Mouse (Mus musculus) gonadal fat pad, adult 2 months (tissue): ENCODE data around the gene Pcbp1. TPM values are rescaled to one million over a fixed set of nuclear protein-coding genes. Genes with fewer than 3 reads are reported as not detected.

ENCODE experiments used
- DNase-seq: peaks from one replicate; pipeline ENCODE4 v3.0.0-alpha.2; 2012; ENCODE audit warnings: low read depth
- polyA plus RNA-seq: library from polyadenylated mRNA; depleted of rRNA; stranded (reverse); fragments of >200 nt; gene quantifications from 2 replicates; pipeline ENCODE4 v1.2.3, GENCODE M21; 2012

The Pcbp1 gene
- polyA plus RNA-seq, 1 experiment = 101 TPM

DNA sequence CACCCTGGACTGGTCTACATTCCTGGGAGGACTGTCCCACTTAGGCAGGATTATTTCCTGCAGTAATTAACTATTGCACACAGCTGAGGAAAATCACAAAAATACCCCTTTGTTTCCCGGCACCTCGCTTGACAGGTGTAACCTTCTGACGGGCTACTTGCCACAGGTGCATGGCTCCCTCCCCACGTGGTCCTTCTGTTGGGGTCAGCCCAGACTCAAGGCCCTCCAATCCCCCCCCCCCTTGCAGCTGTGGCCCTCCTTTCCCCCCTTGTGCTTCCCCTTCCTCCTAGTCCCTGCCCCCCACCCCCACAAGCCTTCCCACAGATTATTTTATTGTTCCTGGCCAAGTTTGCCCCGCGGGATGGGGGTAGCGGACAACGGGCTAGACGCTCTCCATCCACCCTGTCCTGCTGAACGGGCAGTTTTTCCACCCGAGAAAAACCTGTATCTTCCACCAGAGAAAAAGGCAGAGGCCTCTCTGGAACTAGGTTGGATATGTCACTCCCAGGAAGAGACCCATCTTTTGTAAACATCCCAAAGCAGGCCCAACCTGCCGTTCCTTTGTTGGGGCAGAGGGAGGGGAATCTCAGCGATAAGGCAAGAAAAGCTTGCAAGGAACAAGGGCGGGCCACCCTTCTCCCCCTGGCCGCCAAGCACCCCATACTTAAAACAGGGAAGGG, 2.2 kb downstream of the Pcbp1 start:
- no peak for DNase-seq

- DNase-seq = no peak
These were observed 2.8 kb downstream of the Pcbp1 start for GRCm38 (mm10) chr6:86523242-86523754.

- no peak for DNase-seq
These were observed 3.9 kb downstream of the Pcbp1 start for GRCm38 (mm10) chr6:86522001-86522911.

DNA sequence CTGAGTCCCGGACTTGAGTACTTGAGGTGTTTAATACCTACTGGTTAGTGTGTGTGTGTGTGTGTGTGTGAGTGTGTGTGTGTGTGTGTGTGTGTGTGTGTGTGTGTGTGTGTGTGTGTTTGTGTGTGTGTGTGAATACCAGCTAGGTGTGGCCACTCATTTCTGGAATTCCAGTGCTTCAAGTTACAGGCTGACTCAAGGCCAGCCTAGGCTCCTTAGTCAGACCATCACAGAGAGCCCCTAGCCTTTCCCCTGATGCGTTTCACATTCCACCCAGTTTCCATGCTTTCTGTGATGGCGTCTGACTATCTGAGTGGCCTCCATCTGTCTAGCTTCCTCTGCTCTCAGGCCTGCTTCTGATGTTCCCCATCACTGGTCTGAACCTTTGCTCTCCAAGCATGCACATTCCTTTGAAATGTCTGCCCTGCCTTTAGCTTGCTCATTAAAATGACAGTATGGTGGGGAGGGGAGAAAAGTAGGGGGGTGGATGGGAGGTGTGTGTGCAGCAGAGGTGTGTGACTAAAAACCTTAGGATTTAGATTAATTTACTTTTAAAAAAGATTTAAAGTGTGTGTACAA, 6.3 kb downstream of the Pcbp1 start:
- DNase-seq = no peak

DNA sequence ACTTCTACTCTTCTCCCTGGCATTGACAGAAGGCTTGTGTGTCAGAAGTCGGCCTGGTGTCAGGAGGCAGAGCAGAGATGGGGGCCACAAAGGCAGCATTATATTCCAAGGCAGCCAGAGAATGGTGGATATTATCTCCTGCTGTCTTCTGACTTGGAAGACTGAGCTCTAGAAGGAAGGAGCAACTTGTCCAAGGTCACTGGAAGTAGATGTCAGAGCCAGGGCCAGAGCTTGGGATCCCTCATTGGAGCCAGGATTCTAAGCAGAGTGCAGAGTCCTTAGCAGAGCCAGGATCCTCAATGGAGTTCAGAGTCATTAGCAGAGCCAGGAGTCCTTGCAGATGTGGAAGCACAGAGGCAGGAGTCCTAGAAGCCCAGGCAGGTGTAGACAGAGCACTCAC, 10.1 kb downstream of the Pcbp1 start:
- no peak for DNase-seq

- DNase-seq = no peak
These were observed 12.8 kb downstream of the Pcbp1 start for GRCm38 (mm10) chr6:86513296-86513695.

GRCm38 (mm10) chr6:86510979-86511378, 15.1 kb downstream of the Pcbp1 start:
- no peak for DNase-seq

DNA sequence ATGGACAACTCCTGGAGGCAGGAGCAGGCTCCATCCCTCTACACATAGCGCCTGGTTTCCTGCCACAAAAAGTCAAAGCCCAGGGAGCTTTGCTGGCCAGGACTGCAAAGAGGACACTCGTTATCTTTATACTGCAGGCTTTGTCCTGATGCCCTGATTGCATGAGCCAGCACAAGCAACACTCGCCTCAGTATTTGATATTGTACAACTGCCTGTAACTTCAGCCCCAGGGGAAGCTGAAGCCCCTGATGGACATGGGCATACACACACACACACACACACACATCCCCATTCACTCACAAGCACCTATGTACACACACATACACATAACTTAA, 16.3 kb downstream of the Pcbp1 start:
- no peak for DNase-seq

GRCm38 (mm10) chr6:86509194-86509865, 16.8 kb downstream of the Pcbp1 start:
- no peak for DNase-seq

- no peak for DNase-seq
These were observed 17.4 kb downstream of the Pcbp1 start for GRCm38 (mm10) chr6:86508736-86509135.

DNA sequence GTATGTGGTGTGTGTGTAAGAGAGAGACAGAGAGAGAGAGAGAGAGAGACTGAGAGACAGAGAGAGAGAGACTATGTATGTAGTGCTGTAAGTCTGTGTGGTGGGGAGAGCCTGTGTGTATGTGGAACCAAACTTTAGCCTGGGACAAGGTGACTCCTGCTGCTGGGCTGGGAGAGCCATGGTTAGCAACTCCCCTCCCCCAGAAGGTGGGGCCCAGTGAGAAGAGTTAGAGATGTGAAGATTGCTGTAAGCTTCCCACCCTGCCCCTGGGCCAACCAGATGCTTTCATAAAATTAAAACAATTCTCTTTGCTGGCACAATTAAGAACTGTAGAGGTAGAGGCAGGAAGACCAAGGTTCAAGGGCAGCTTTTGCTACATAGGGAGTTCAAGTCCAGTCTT, 19.0 kb downstream of the Pcbp1 start:
- no peak for DNase-seq

- DNase-seq = no peak
These were observed 19.8 kb downstream of the Pcbp1 start for GRCm38 (mm10) chr6:86506309-86506708.

- no peak for DNase-seq
These were observed 20.4 kb downstream of the Pcbp1 start for GRCm38 (mm10) chr6:86505671-86506070.

DNA sequence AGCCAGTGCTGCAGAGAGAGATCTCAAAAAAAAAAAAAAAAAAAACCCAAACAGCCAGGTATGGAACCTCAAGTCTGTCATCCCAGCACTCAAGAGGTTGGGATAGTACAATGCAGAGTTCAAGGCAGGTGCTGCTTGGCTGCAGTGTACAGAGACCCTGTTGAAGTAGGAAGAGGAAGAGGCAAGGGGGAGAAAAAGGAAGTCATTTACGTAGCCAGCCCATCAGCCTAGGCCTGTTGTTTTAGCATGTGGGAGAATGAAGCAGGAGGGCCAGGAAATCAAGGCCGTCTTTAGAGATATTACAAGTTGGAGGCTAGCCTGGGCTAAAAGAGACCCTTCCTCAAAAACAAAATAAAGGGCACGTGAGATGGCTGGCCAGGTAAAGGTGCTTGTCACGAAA, 22.6 kb downstream of the Pcbp1 start:
- no peak for DNase-seq

- DNase-seq = no peak
These were observed 26.5 kb downstream of the Pcbp1 start for GRCm38 (mm10) chr6:86499571-86500109.

- DNase-seq = no peak
These were observed 28.0 kb downstream of the Pcbp1 start for GRCm38 (mm10) chr6:86497942-86498732.

DNA sequence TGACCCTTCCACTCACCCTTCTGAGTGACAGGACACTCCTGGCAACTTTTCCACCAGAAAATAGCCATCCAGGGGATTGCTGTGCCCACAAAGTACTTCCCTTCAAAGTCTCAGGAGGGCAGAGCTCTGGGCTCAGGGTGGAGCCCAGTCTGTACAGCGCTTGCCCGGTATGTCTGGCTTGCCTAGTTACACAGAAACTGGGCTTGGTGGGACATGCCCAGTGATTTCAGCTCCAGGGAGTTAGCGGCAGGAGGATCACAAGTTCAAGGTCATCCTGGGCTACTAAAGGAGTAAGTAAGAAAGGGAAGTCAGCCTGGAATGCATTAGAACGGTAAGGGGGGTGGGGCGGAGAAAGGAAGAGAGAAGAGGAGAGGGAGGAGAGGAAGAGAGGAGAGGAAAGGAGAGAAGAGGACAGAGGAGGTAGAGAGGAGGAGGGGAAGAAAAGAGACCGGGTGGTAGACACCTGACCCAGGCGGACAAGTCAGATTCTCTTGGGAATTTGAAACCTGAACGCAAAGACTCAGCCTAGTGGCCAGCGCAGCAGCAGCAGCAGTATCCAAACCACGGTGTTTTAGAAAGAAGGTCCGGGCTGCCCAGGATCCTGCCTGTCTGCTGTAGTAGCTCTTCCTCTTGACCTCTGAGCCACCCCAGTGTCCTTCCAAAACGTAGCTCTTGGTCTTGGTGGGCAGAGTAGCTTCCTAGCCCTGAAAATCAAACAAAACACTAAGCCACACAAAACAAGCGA, 28.9 kb downstream of the Pcbp1 start:
- DNase-seq = no peak

- no peak for DNase-seq
These were observed 29.5 kb downstream of the Pcbp1 start for GRCm38 (mm10) chr6:86496585-86496984.

- no peak for DNase-seq
These were observed 30.0 kb downstream of the Pcbp1 start for GRCm38 (mm10) chr6:86496127-86496526.

GRCm38 (mm10) chr6:86495661-86496060, 30.5 kb downstream of the Pcbp1 start:
- no peak for DNase-seq
